Mouse (Mus musculus): Measurements from ENCODE around the gene Sacs.

- TF ChIP-seq CTCF (IDR thresholded peaks at IDR 0.05; ENCODE audit: low read depth, low read length) = no peak
- TF ChIP-seq POLR2A (IDR thresholded peaks at IDR 0.05; ENCODE audit: insufficient read depth, low read length) = no peak
- no peak for TF ChIP-seq EP300 (IDR thresholded peaks at IDR 0.05; ENCODE audit: insufficient read depth, low read depth, low read length)
These were observed 129.7 kb downstream of the Sacs start for GRCm38 (mm10) chr14:61267908-61268475.
